Mouse (Mus musculus): ENCODE results near the gene Sfxn4. TPM values are rescaled to one million over a fixed set of nuclear protein-coding genes. Genes with fewer than 3 reads are reported as not detected.
"Not testable (repeated sequence)": the region's sequence is repeated elsewhere in the genome, so short reads cannot be mapped to it uniquely, and the experiment has no call there.

Gene Sfxn4
- 0.24 and 0.33 TPM in 2 replicates for polyA plus RNA-seq (2012; rRNA removed)

- peak; percentile 60 for DNase-seq (ENCODE audit: low read depth, low spot score)
- 4% methylated on average over 30 of the region's 30 CpGs for WGBS
These were observed at the start of gene Sfxn4 for GRCm38 (mm10) chr19:60860868-60861700. Sfxn4 (minus strand) TSS chr19:60861479.

- DNase-seq (ENCODE audit: low read depth, low spot score), result no peak
These were observed 49.0 kb upstream of the Sfxn4 start for GRCm38 (mm10) chr19:60910304-60910703.

- DNase-seq (ENCODE audit: low read depth, low spot score), result no peak
- WGBS, result 84% methylated on average over 5 of the region's 5 CpGs
These were observed 44.2 kb upstream of the Sfxn4 start for GRCm38 (mm10) chr19:60905477-60905876.

GRCm38 (mm10) chr19:60903971-60904370 is 42.7 kb upstream of the Sfxn4 start:
- no peak for DNase-seq (ENCODE audit: low read depth, low spot score)
- WGBS, result 97% methylated on average over 1 of the region's 1 CpGs

GRCm38 (mm10) chr19:60903139-60903538 is 41.9 kb upstream of the Sfxn4 start:
- no peak for DNase-seq (ENCODE audit: low read depth, low spot score)
- WGBS, result 82% methylated on average over 1 of the region's 1 CpGs

- no peak for DNase-seq (ENCODE audit: low read depth, low spot score)
- WGBS, result 33% methylated on average over 3 of the region's 3 CpGs
These were observed 34.1 kb upstream of the Sfxn4 start for GRCm38 (mm10) chr19:60895251-60895880.

- 44% methylated on average over 1 of the region's 1 CpGs for WGBS
- DNase-seq (ENCODE audit: low read depth, low spot score), result peak; percentile 38
These were observed 30.8 kb upstream of the Sfxn4 start for GRCm38 (mm10) chr19:60891934-60892547.

GRCm38 (mm10) chr19:60891123-60891470 is 29.8 kb upstream of the Sfxn4 start:
- WGBS, result 19% methylated on average over 4 of the region's 5 CpGs
- no peak for DNase-seq (ENCODE audit: low read depth, low spot score)

- no peak for DNase-seq (ENCODE audit: low read depth, low spot score)
- WGBS, result under 1% methylated on average over 40 of the region's 41 CpGs
These were observed 29.3 kb upstream of the Sfxn4 start for GRCm38 (mm10) chr19:60890391-60891122.

- under 1% methylated on average over 55 of the region's 55 CpGs for WGBS
- DNase-seq (ENCODE audit: low read depth, low spot score), result peak; percentile 81
These were observed 28.5 kb upstream of the Sfxn4 start, which contains the start of gene Grk5 for GRCm38 (mm10) chr19:60889714-60890315. Grk5 (plus strand) TSS chr19:60889749.

- WGBS, result 3% methylated on average over 17 of the region's 17 CpGs
- DNase-seq (ENCODE audit: low read depth, low spot score), result peak; percentile 60
These were observed 27.9 kb upstream of the Sfxn4 start for GRCm38 (mm10) chr19:60889101-60889713.

GRCm38 (mm10) chr19:60887637-60888036 is 26.4 kb upstream of the Sfxn4 start:
- 75% methylated on average over 2 of the region's 2 CpGs for WGBS
- no peak for DNase-seq (ENCODE audit: low read depth, low spot score)

- DNase-seq (ENCODE audit: low read depth, low spot score), result peak; percentile 48
- 5% methylated on average over 3 of the region's 3 CpGs for WGBS
These were observed 21.9 kb upstream of the Sfxn4 start for GRCm38 (mm10) chr19:60883129-60883528.

- peak; percentile 87 for DNase-seq (ENCODE audit: low read depth, low spot score)
- under 1% methylated on average over 28 of the region's 28 CpGs for whole genome bisulfite sequencing
These were observed 12.9 kb upstream of the Sfxn4 start, which contains the start of gene Prdx3 for GRCm38 (mm10) chr19:60874064-60874694. Prdx3 (minus strand) TSS chr19:60874556.

GRCm38 (mm10) chr19:60873501-60873900 is 12.2 kb upstream of the Sfxn4 start:
- under 1% methylated on average over 4 of the region's 4 CpGs for WGBS
- DNase-seq (ENCODE audit: low read depth, low spot score), result no peak

GRCm38 (mm10) chr19:60872272-60872671 is 11.0 kb upstream of the Sfxn4 start:
- no peak for DNase-seq (ENCODE audit: low read depth, low spot score)
- 53% methylated on average over 1 of the region's 1 CpGs for WGBS

GRCm38 (mm10) chr19:60871366-60871765 is 10.1 kb upstream of the Sfxn4 start:
- WGBS, result 86% methylated on average over 5 of the region's 5 CpGs

GRCm38 (mm10) chr19:60870489-60870888 is 9.2 kb upstream of the Sfxn4 start:
- 72% methylated on average over 1 of the region's 1 CpGs for WGBS

More at GRCm38 (mm10) chr19:60871366-60871765, 10.1 kb upstream of the Sfxn4 start:
- DNase-seq (ENCODE audit: low read depth, low spot score), result no peak

GRCm38 (mm10) chr19:60866169-60866568 is 4.9 kb upstream of the Sfxn4 start:
- 91% methylated on average over 4 of the region's 4 CpGs for WGBS

More at GRCm38 (mm10) chr19:60870489-60870888, 9.2 kb upstream of the Sfxn4 start:
- no peak for DNase-seq (ENCODE audit: low read depth, low spot score)

More at GRCm38 (mm10) chr19:60866169-60866568, 4.9 kb upstream of the Sfxn4 start:
- DNase-seq (ENCODE audit: low read depth, low spot score), result not testable (repeated sequence)

Data from large intestine, adult 2 months (tissue).